Mouse (Mus musculus): ENCODE results near the gene Rpl11. TPM values are rescaled to one million over a fixed set of nuclear protein-coding genes. Genes with fewer than 3 reads are reported as not detected.
A peak's percentile ranks its signal among the peaks of the same experiment; 100 is the strongest.
"Not testable (repeated sequence)": the region's sequence is repeated elsewhere in the genome, so short reads cannot be mapped to it uniquely, and the experiment has no call there.

The Rpl11 gene
- 148 and 157 TPM in 2 replicates for polyA plus RNA-seq (2012)

DNA sequence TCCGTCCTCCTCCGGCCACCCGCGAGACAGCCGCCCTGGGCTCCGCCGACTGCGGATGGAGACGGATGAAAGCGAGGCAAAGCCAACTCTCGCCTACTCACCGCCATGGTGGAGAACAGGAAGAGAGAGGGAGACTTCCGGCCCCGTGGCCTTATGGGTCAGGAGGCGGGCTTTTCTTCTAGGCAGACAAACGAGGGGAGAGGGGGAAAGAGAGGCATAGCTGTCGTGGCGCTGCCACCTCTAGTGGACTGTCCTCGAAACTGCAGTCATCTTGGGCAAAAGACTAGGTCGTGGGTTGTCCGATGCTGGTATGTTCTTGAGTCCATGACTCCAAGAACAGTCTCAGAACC is at the start of gene Rpl11:
Rpl11 (minus strand) TSS at position 182 of the 350 bp plus-strand sequence.
- Histone ChIP-seq H3K4me1 (ENCODE audit: control insufficient read depth) (peaks cover 41% of the 10 kb centered on the region), H3K27me3 (ENCODE audit: control insufficient read depth) (peaks cover 30% of the 10 kb centered on the region), H3K4me3 (replicated peaks) (peak within 1 kb of the TSS; percentile 67), H3K36me3 (ENCODE audit: control insufficient read depth) (peaks cover 42% of the 10 kb centered on the region), H3K9me3 (ENCODE audit: control insufficient read depth, low read length) (no peaks in the 10 kb centered on the region)
- no peak for TF ChIP-seq GATA1 (IDR thresholded peaks at IDR 0.05; ENCODE audit: low read length)
- no peak for TF ChIP-seq TAL1 (IDR thresholded peaks at IDR 0.05; ENCODE audit: low read length)

DNA sequence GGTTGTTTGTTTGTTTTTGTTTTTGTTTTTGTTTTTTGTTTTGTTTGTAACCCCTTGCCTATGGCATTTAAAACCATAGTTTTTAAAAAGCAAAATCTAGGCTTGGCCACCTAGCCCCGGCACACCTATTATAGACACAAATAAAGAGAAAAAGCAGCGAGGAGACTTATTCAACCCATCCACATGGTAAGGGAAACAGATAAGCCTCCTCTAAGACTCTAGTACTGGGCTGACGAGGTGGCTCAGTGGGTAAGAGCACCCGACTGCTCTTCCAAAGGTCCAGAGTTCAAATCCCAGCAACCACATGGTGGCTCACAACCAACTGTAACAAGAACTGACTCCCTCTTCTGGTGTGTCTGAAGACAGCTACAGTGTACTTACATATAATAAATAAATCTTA is 48.5 kb upstream of the Rpl11 start:
- H3K9me3 ChIP-seq (ENCODE audit: control insufficient read depth, low read length); H3K4me3 ChIP-seq (replicated peaks); H3K36me3 ChIP-seq (ENCODE audit: control insufficient read depth); H3K4me1 ChIP-seq (ENCODE audit: control insufficient read depth): not testable (repeated sequence)
- H3K27me3 ChIP-seq (ENCODE audit: control insufficient read depth) = peaks cover 16% of the 10 kb centered on the region

DNA sequence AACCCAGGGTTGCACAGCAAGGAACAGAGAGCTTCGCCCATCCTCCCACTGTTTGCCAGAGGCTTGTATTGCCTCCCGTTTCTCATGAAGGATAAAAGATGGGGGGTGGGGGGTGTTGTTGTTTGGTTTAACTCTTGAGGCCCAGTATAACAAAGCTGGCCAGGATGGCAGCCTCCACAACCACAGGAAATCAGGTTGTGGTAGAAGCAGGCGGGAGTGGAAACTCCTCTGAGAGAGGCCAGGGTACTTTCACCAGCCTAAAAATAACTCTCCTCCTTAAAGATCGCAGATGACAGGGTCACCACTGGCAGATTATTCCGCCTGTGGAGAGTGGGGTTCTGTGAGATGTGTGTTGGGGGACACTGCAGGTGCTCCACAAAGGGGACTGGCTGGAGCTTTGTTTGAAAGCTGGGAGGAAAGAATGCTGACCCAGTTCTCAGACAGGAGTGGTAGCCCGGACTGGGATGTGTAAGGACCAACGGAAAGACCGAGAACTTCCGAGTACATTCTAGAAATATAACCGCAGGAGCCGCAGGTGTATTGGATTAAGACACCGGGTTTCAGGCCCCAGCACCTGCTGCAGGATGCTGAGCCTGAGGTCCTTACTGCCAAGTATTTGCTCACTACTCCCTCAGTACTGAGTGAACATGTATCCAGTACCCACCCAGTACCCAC is 47.3 kb upstream of the Rpl11 start:
- Histone ChIP-seq H3K27me3 (ENCODE audit: control insufficient read depth) (peaks cover 14% of the 10 kb centered on the region), H3K9me3 (ENCODE audit: control insufficient read depth, low read length) (no peaks in the 10 kb centered on the region)
- TF ChIP-seq GATA1 (IDR thresholded peaks at IDR 0.05; ENCODE audit: low read length) (no peak), TAL1 (IDR thresholded peaks at IDR 0.05; ENCODE audit: low read length) (no peak)

DNA sequence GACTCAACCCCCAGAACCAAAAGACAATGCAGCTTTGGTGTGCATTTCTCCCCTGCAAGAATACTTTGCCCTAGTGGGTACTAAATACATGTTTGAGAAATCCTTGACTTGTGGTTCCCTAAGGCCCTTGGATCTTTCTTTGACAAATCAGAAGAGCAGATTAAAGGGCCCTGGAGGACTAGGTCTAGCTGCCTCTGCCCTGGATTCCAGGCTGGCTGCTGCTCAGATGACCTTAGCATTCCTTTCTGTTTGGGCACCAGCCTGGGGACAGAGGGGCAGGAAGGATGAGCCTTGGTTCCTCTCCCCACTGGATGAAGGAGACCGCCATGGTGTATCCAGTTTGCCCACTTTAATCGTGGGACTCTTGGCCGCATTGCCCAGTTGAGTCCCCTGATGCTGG is 45.2 kb upstream of the Rpl11 start:
- Histone ChIP-seq H3K9me3 (ENCODE audit: control insufficient read depth, low read length) (no peaks in the 10 kb centered on the region), H3K27me3 (ENCODE audit: control insufficient read depth) (no peaks in the 10 kb centered on the region; the same call in 1 of the 2 replicates), H3K4me1 (ENCODE audit: control insufficient read depth) (no peaks in the 10 kb centered on the region), H3K4me3 (replicated peaks) (no peak overlapping the region), H3K36me3 (ENCODE audit: control insufficient read depth) (no peaks in the 10 kb centered on the region)
- no peak for TF ChIP-seq TAL1 (IDR thresholded peaks at IDR 0.05; ENCODE audit: low read length)
- TF ChIP-seq GATA1 (IDR thresholded peaks at IDR 0.05; ENCODE audit: low read length) = no peak

More for the DNA sequence above, 47.3 kb upstream of the Rpl11 start:
- Histone ChIP-seq H3K4me3 (replicated peaks) (no peak overlapping the region), H3K36me3 (ENCODE audit: control insufficient read depth) (no peaks in the 10 kb centered on the region), H3K4me1 (ENCODE audit: control insufficient read depth) (no peaks in the 10 kb centered on the region)

DNA sequence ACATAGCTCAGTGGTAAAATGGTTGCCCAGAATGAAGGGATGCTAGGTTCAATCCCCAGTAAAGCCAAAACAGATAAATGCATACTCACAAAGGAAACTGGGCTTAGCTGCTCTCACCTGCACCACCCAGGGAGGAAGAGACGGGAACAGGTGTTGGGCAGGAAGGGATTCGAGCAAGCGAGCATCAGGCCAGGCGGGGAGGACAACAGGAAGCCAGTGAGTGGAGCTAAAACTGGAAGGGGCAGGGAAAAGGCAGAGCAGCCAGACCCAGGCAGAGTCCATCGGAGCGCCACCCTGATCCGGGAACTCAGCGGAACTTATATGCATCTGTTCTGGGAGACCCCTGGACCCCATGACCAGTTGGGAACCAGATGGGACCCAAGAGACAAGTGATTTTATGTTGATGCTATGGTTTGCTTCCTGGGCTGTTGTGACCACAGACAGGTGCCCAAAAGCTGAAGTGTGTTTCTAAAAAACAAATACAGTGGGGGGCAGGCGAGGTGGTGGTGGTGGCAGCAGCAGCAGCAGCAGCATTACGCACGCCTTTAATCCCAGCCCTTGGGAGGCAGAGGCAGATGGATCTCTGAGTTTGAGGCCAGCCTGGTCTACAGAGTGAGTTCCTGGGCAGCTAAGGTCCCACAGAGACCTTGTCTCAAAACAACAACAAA is 43.4 kb upstream of the Rpl11 start:
- H3K9me3 ChIP-seq (ENCODE audit: control insufficient read depth, low read length) = no peaks in the 10 kb centered on the region

DNA sequence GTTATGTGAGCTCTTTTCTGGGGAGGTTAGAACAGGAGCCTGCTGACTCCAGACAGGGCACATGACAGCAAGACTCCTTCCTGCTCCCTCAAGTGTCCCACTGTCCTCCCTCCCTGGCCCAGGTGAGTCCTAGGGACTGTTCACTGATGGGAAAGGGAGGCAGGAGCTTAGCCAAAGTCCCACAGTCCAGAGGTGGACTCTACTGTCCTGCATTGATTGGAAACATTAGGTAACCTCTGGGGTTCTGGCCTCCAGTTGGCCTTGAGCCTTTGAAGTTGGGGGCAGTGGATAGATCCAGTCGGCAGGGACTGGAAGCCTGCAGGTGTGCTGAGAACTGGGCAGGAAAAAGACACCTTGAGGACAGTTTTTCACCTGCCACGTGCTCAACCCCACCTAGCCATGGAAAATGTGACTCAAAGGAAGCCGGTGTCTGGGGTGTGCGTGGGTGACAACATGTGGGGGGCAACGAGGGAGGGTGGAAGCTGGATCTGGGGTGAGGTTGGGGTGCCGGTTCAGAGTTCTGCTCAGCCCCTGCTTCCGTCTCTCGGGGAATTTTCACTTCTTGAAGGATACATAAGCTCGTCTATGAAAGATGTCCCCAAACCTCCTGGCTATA is 42.4 kb upstream of the Rpl11 start:
- no peaks in the 10 kb centered on the region for H3K27me3 ChIP-seq (ENCODE audit: control insufficient read depth)

More for the DNA sequence above, 43.4 kb upstream of the Rpl11 start:
- TF ChIP-seq GATA1 (IDR thresholded peaks at IDR 0.05; ENCODE audit: low read length) = no peak
- no peak for TF ChIP-seq TAL1 (IDR thresholded peaks at IDR 0.05; ENCODE audit: low read length)
- Histone ChIP-seq H3K27me3 (ENCODE audit: control insufficient read depth) (no peaks in the 10 kb centered on the region), H3K36me3 (ENCODE audit: control insufficient read depth) (no peaks in the 10 kb centered on the region), H3K4me3 (replicated peaks) (no peak overlapping the region), H3K4me1 (ENCODE audit: control insufficient read depth) (no peaks in the 10 kb centered on the region)

GRCm38 (mm10) chr4:136094519-136095219 is 41.4 kb upstream of the Rpl11 start:
- no peak overlapping the region for H3K4me3 ChIP-seq (replicated peaks)
- no peaks in the 10 kb centered on the region for H3K4me1 ChIP-seq (ENCODE audit: control insufficient read depth)
- no peaks in the 10 kb centered on the region for H3K9me3 ChIP-seq (ENCODE audit: control insufficient read depth, low read length)
- TF ChIP-seq GATA1 (IDR thresholded peaks at IDR 0.05; ENCODE audit: low read length) (no peak), TAL1 (IDR thresholded peaks at IDR 0.05; ENCODE audit: low read length) (no peak)
- no peaks in the 10 kb centered on the region for H3K27me3 ChIP-seq (ENCODE audit: control insufficient read depth)
- H3K36me3 ChIP-seq (ENCODE audit: control insufficient read depth) = no peaks in the 10 kb centered on the region

More for the DNA sequence above, 42.4 kb upstream of the Rpl11 start:
- no peaks in the 10 kb centered on the region for H3K4me1 ChIP-seq (ENCODE audit: control insufficient read depth)
- H3K9me3 ChIP-seq (ENCODE audit: control insufficient read depth, low read length) = no peaks in the 10 kb centered on the region
- TF ChIP-seq TAL1 (IDR thresholded peaks at IDR 0.05; ENCODE audit: low read length) (no peak), GATA1 (IDR thresholded peaks at IDR 0.05; ENCODE audit: low read length) (no peak)
- H3K4me3 ChIP-seq (replicated peaks) = no peak overlapping the region
- H3K36me3 ChIP-seq (ENCODE audit: control insufficient read depth) = no peaks in the 10 kb centered on the region

- H3K4me3 ChIP-seq (replicated peaks) = no peak overlapping the region
- H3K4me1 ChIP-seq (ENCODE audit: control insufficient read depth) = no peaks in the 10 kb centered on the region
- H3K9me3 ChIP-seq (ENCODE audit: control insufficient read depth, low read length) = no peaks in the 10 kb centered on the region
- TF ChIP-seq GATA1 (IDR thresholded peaks at IDR 0.05; ENCODE audit: low read length) (no peak), TAL1 (IDR thresholded peaks at IDR 0.05; ENCODE audit: low read length) (no peak)
- H3K27me3 ChIP-seq (ENCODE audit: control insufficient read depth) = no peaks in the 10 kb centered on the region
- H3K36me3 ChIP-seq (ENCODE audit: control insufficient read depth) = no peaks in the 10 kb centered on the region
Observed at GRCm38 (mm10) chr4:136092498-136092897, 39.3 kb upstream of the Rpl11 start.

DNA sequence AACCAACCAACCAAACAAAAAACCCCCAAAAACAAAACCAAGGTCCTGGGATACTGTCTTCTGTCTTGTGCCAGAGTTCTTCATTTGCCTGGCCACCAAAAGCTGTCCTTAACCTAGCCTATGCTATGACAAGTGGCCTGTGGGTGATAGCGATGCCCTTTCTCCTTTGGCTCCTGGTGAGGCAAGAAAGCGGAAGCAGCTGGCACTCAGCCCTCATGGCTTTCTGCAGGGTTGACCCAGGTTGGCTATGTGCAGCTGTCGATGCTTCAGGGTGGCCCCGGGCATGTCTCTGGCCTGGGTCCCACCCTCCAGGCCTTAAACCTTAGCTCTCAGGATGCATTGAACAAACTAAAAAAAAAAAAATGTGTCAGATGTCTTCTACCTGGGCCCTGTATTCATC is 38.1 kb upstream of the Rpl11 start:
- no peak for TF ChIP-seq GATA1 (IDR thresholded peaks at IDR 0.05; ENCODE audit: low read length)
- TF ChIP-seq TAL1 (IDR thresholded peaks at IDR 0.05; ENCODE audit: low read length) = no peak
- Histone ChIP-seq H3K4me3 (replicated peaks) (no peak overlapping the region), H3K9me3 (ENCODE audit: control insufficient read depth, low read length) (no peaks in the 10 kb centered on the region), H3K27me3 (ENCODE audit: control insufficient read depth) (no peaks in the 10 kb centered on the region; the same call in 1 of the 2 replicates), H3K4me1 (ENCODE audit: control insufficient read depth) (no peaks in the 10 kb centered on the region), H3K36me3 (ENCODE audit: control insufficient read depth) (no peaks in the 10 kb centered on the region)
